Mouse (Mus musculus): ENCODE results near the gene Tiam1. TPM values are rescaled to one million over a fixed set of nuclear protein-coding genes. Genes with fewer than 3 reads are reported as not detected.

Gene Tiam1
- polyA plus RNA-seq, 1 experiment from 2014 or later: 11.5 TPM

GRCm38 (mm10) chr16:89944050-89944449, 199.5 kb downstream of the Tiam1 start:
- ATAC-seq (ENCODE audit: low FRiP score, low TSS enrichment): peak; percentile 36
- no peak overlapping the region for H3K4me2 ChIP-seq (replicated peaks; ENCODE audit: low read depth, low read length)

GRCm38 (mm10) chr16:89943267-89943971, 200.2 kb downstream of the Tiam1 start:
- Histone ChIP-seq H3K27me3 (ENCODE audit: insufficient read depth, low read length) (0 out of 2 replicates have a peak, but pooled peaks cover 5% of the 10 kb centered on the region), H3K9me3 (ENCODE audit: low read length) (peaks cover 10% of the 10 kb centered on the region; the same call in 1 of the 2 replicates), H3K4me3 (ENCODE audit: low read length) (no peak overlapping the region), H3K27ac (ENCODE audit: low read length) (no peak overlapping the region), H3K4me1 (ENCODE audit: insufficient read depth, low read length) (peaks cover 12% of the 10 kb centered on the region), H3K9ac (replicated peaks; ENCODE audit: low read length) (peak overlapping the region; percentile 24; the same call in 1 of the 2 replicates), H3K4me2 (replicated peaks; ENCODE audit: low read depth, low read length) (no peak overlapping the region), H3K36me3 (ENCODE audit: insufficient read depth, low read length) (no peaks in the 10 kb centered on the region)
- WGBS: 44% methylated on average over 19 of the region's 19 CpGs
- peak; percentile 43; the same call in 1 of the 2 replicates for ATAC-seq (ENCODE audit: low FRiP score, low TSS enrichment)

More at GRCm38 (mm10) chr16:89944050-89944449, 199.5 kb downstream of the Tiam1 start:
- Histone ChIP-seq H3K36me3 (ENCODE audit: insufficient read depth, low read length) (no peaks in the 10 kb centered on the region), H3K9ac (replicated peaks; ENCODE audit: low read length) (peak overlapping the region; percentile 24), H3K4me1 (ENCODE audit: insufficient read depth, low read length) (peaks cover 12% of the 10 kb centered on the region), H3K27me3 (ENCODE audit: insufficient read depth, low read length) (0 out of 2 replicates have a peak, but pooled peaks cover 5% of the 10 kb centered on the region), H3K4me3 (ENCODE audit: low read length) (no peak overlapping the region), H3K27ac (ENCODE audit: low read length) (no peak overlapping the region), H3K9me3 (ENCODE audit: low read length) (peaks cover 10% of the 10 kb centered on the region; the same call in 1 of the 2 replicates)
- 27% methylated on average over 6 of the region's 6 CpGs for WGBS

- H3K4me3 ChIP-seq (ENCODE audit: low read length): no peak overlapping the region
- H3K4me2 ChIP-seq (replicated peaks; ENCODE audit: low read depth, low read length): no peak overlapping the region
- 0 out of 2 replicates have a peak, but pooled peaks cover 5% of the 10 kb centered on the region for H3K27me3 ChIP-seq (ENCODE audit: insufficient read depth, low read length)
- H3K36me3 ChIP-seq (ENCODE audit: insufficient read depth, low read length): no peaks in the 10 kb centered on the region
- 94% methylated on average over 8 of the region's 8 CpGs for WGBS
- H3K9ac ChIP-seq (replicated peaks; ENCODE audit: low read length): no peak overlapping the region
- peaks cover 12% of the 10 kb centered on the region for H3K4me1 ChIP-seq (ENCODE audit: insufficient read depth, low read length)
- peaks cover 10% of the 10 kb centered on the region; the same call in 1 of the 2 replicates for H3K9me3 ChIP-seq (ENCODE audit: low read length)
- no peak for ATAC-seq (ENCODE audit: low FRiP score, low TSS enrichment)
- H3K27ac ChIP-seq (ENCODE audit: low read length): no peak overlapping the region
These were observed 202.9 kb downstream of the Tiam1 start for GRCm38 (mm10) chr16:89940696-89941095.

- peak; percentile 31; the same call in 1 of the 2 replicates for ATAC-seq (ENCODE audit: low FRiP score, low TSS enrichment)
- H3K4me1 ChIP-seq (ENCODE audit: insufficient read depth, low read length): peaks cover 9% of the 10 kb centered on the region
- H3K9me3 ChIP-seq (ENCODE audit: low read length): peaks cover 10% of the 10 kb centered on the region; the same call in 1 of the 2 replicates
- H3K27me3 ChIP-seq (ENCODE audit: insufficient read depth, low read length): no peaks in the 10 kb centered on the region
- H3K27ac ChIP-seq (ENCODE audit: low read length): no peak overlapping the region
- H3K4me2 ChIP-seq (replicated peaks; ENCODE audit: low read depth, low read length): no peak overlapping the region
- no peak overlapping the region for H3K4me3 ChIP-seq (ENCODE audit: low read length)
- no peaks in the 10 kb centered on the region for H3K36me3 ChIP-seq (ENCODE audit: insufficient read depth, low read length)
- WGBS: 58% methylated on average over 7 of the region's 7 CpGs
- H3K9ac ChIP-seq (replicated peaks; ENCODE audit: low read length): no peak overlapping the region
These were observed 205.3 kb downstream of the Tiam1 start for GRCm38 (mm10) chr16:89938277-89938676.

- ATAC-seq (ENCODE audit: low FRiP score, low TSS enrichment): no peak
- WGBS: 55% methylated on average over 6 of the region's 6 CpGs
These were observed 207.0 kb downstream of the Tiam1 start for GRCm38 (mm10) chr16:89936571-89936970.

GRCm38 (mm10) chr16:89935398-89935797, 208.2 kb downstream of the Tiam1 start:
- Histone ChIP-seq H3K27me3 (ENCODE audit: insufficient read depth, low read length) (no peaks in the 10 kb centered on the region), H3K9ac (replicated peaks; ENCODE audit: low read length) (no peak overlapping the region), H3K4me2 (replicated peaks; ENCODE audit: low read depth, low read length) (no peak overlapping the region), H3K4me1 (ENCODE audit: insufficient read depth, low read length) (peaks cover 9% of the 10 kb centered on the region), H3K9me3 (ENCODE audit: low read length) (no peaks in the 10 kb centered on the region), H3K27ac (ENCODE audit: low read length) (no peak overlapping the region), H3K4me3 (ENCODE audit: low read length) (no peak overlapping the region), H3K36me3 (ENCODE audit: insufficient read depth, low read length) (no peaks in the 10 kb centered on the region)
- no peak for ATAC-seq (ENCODE audit: low FRiP score, low TSS enrichment)
- 70% methylated on average over 12 of the region's 12 CpGs for WGBS

More at GRCm38 (mm10) chr16:89936571-89936970, 207.0 kb downstream of the Tiam1 start:
- Histone ChIP-seq H3K4me2 (replicated peaks; ENCODE audit: low read depth, low read length) (no peak overlapping the region), H3K27ac (ENCODE audit: low read length) (no peak overlapping the region), H3K9ac (replicated peaks; ENCODE audit: low read length) (no peak overlapping the region), H3K9me3 (ENCODE audit: low read length) (peaks cover 9% of the 10 kb centered on the region; the same call in 1 of the 2 replicates), H3K4me1 (ENCODE audit: insufficient read depth, low read length) (peaks cover 9% of the 10 kb centered on the region), H3K27me3 (ENCODE audit: insufficient read depth, low read length) (no peaks in the 10 kb centered on the region), H3K4me3 (ENCODE audit: low read length) (no peak overlapping the region), H3K36me3 (ENCODE audit: insufficient read depth, low read length) (no peaks in the 10 kb centered on the region)

- 50% methylated on average over 10 of the region's 10 CpGs for WGBS
- no peak for ATAC-seq (ENCODE audit: low FRiP score, low TSS enrichment)
- no peak overlapping the region for H3K4me2 ChIP-seq (replicated peaks; ENCODE audit: low read depth, low read length)
- no peaks in the 10 kb centered on the region for H3K27me3 ChIP-seq (ENCODE audit: insufficient read depth, low read length)
- no peak overlapping the region for H3K4me3 ChIP-seq (ENCODE audit: low read length)
- H3K36me3 ChIP-seq (ENCODE audit: insufficient read depth, low read length): no peaks in the 10 kb centered on the region
- H3K9ac ChIP-seq (replicated peaks; ENCODE audit: low read length): no peak overlapping the region
- peaks cover 9% of the 10 kb centered on the region for H3K4me1 ChIP-seq (ENCODE audit: insufficient read depth, low read length)
- H3K9me3 ChIP-seq (ENCODE audit: low read length): no peaks in the 10 kb centered on the region
- no peak overlapping the region for H3K27ac ChIP-seq (ENCODE audit: low read length)
These were observed 209.0 kb downstream of the Tiam1 start for GRCm38 (mm10) chr16:89934616-89935015.

GRCm38 (mm10) chr16:89933976-89934375, 209.6 kb downstream of the Tiam1 start:
- Histone ChIP-seq H3K4me3 (ENCODE audit: low read length) (no peak overlapping the region), H3K4me2 (replicated peaks; ENCODE audit: low read depth, low read length) (no peak overlapping the region), H3K36me3 (ENCODE audit: insufficient read depth, low read length) (no peaks in the 10 kb centered on the region), H3K9me3 (ENCODE audit: low read length) (no peaks in the 10 kb centered on the region), H3K4me1 (ENCODE audit: insufficient read depth, low read length) (peaks cover 9% of the 10 kb centered on the region), H3K27ac (ENCODE audit: low read length) (no peak overlapping the region), H3K9ac (replicated peaks; ENCODE audit: low read length) (no peak overlapping the region), H3K27me3 (ENCODE audit: insufficient read depth, low read length) (no peaks in the 10 kb centered on the region)
- 39% methylated on average over 7 of the region's 7 CpGs for WGBS
- no peak for ATAC-seq (ENCODE audit: low FRiP score, low TSS enrichment)

GRCm38 (mm10) chr16:89928611-89929010, 215.0 kb downstream of the Tiam1 start:
- Histone ChIP-seq H3K27me3 (ENCODE audit: insufficient read depth, low read length) (no peaks in the 10 kb centered on the region), H3K4me2 (replicated peaks; ENCODE audit: low read depth, low read length) (no peak overlapping the region), H3K27ac (ENCODE audit: low read length) (no peak overlapping the region), H3K9ac (replicated peaks; ENCODE audit: low read length) (no peak overlapping the region), H3K4me1 (ENCODE audit: insufficient read depth, low read length) (peaks cover 4% of the 10 kb centered on the region; the same call in 1 of the 2 replicates), H3K4me3 (ENCODE audit: low read length) (no peak overlapping the region), H3K36me3 (ENCODE audit: insufficient read depth, low read length) (no peaks in the 10 kb centered on the region), H3K9me3 (ENCODE audit: low read length) (no peaks in the 10 kb centered on the region)
- 72% methylated on average over 7 of the region's 7 CpGs for WGBS
- ATAC-seq (ENCODE audit: low FRiP score, low TSS enrichment): no peak
